Mouse (Mus musculus) hindbrain, embryonic 16.5 days (tissue): ENCODE data around the gene Ggnbp2. TPM values are rescaled to one million over a fixed set of nuclear protein-coding genes. Genes with fewer than 3 reads are reported as not detected.

Experiments used
- ATAC-seq: fragments of 200-750 bp; cut with Nextera tagmentation; 2 replicates; pipeline ENCODE4 v1.8.0; 2017; ENCODE audit warnings: moderate TSS enrichment, moderate library complexity
- H3K27ac ChIP-seq: fragments of 300-500 bp; sonication (generic); 2 replicates; pipeline ENCODE4 v1.5.1; 2014; ENCODE audit warnings: low read depth, mild to moderate bottlenecking, control low read depth, low read length, moderate library complexity
- H3K27me3 ChIP-seq: fragments of 300-500 bp; sonication (generic); replicated peaks from 2 replicates; pipeline ENCODE4 v1.6.1; 2014; ENCODE audit warnings: low read length; ENCODE audit not compliant: control insufficient read depth, insufficient read depth
- H3K36me3 ChIP-seq: fragments of 300-500 bp; sonication (generic); 2 replicates; pipeline ENCODE4 v1.6.1; 2014; ENCODE audit warnings: mild to moderate bottlenecking, low read length, moderate library complexity, mixed read lengths; ENCODE audit not compliant: control insufficient read depth, insufficient read depth
- H3K4me1 ChIP-seq: fragments of 300-500 bp; sonication (generic); 2 replicates; pipeline ENCODE4 v1.6.1; 2014; ENCODE audit warnings: low read depth, low read length; ENCODE audit not compliant: control insufficient read depth, insufficient read depth
- H3K4me2 ChIP-seq: fragments of 300-500 bp; sonication (generic); 2 replicates; pipeline ENCODE4 v1.6.1; 2014; ENCODE audit warnings: mild to moderate bottlenecking, low read length, control low read depth, moderate library complexity
- H3K4me3 ChIP-seq: fragments of 300-500 bp; sonication (generic); 2 replicates; pipeline ENCODE4 v1.5.1; 2014; ENCODE audit warnings: mild to moderate bottlenecking, low read length, control low read depth, moderate library complexity
- H3K9ac ChIP-seq: fragments of 300-500 bp; sonication (generic); 2 replicates; pipeline ENCODE4 v1.6.1; 2014; ENCODE audit warnings: low read depth, mild to moderate bottlenecking, control low read depth, low read length, moderate library complexity
- H3K9me3 ChIP-seq: fragments of 300-500 bp; sonication (generic); 2 replicates; pipeline ENCODE4 v1.6.1; 2014; ENCODE audit warnings: mild to moderate bottlenecking, low read length, moderate library complexity; ENCODE audit not compliant: control insufficient read depth
- WGBS: fragments of 180-500 bp; shearing (Covaris S2); extraction: QIAGEN DNeasy Blood & Tissue Kit; methylation state at CpG from one replicate; pipeline ENCODE4 v1.1.7; 2014; 5-methylcytosine and 5-hydroxymethylcytosine counted together
- polyA plus RNA-seq: library from polyadenylated mRNA; unstranded; fragments of >200 nt; fragmentation: Nextera tagmentation; extraction: Ambion mirVana; gene quantifications from 2 replicates; pipeline ENCODE4 v1.2.1, GENCODE M21; 2015

Gene Ggnbp2
- polyA plus RNA-seq, 1 experiment from 2014 or later = 72.5 TPM

DNA sequence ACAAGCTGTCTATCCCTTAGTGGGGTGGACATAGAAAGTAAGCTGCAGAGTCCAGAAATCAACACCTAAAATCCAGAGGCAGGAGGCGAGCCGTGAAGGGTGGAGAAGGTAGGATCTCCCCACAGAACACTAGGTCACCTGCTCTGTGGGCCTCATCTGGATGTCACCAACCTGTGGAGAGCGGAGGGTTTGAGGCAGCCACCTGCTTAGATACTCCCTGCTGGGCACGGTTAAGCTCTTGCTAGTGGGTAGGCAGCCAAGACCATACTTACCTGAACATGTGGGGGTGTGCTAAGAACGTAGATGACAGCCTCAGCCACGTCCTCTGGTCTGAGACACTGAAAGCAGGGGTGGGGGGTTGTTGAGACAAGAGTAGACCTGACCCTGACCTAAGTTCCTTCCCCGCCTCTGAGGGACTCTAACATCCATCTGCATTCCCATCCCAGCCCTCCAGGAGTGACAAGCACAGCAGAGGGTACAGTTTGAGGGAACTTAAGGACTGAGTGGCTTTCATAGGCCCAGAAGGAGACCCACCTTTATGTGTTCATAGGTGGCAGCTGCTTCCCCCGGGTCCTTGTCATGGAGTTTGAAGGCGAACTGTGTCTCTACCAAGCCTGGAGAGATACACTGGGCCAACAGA, 49.4 kb downstream of the Ggnbp2 start:
- no peaks in the 10 kb centered on the region for H3K27me3 ChIP-seq
- no peak overlapping the region for H3K4me3 ChIP-seq
- ATAC-seq = no peak
- H3K9me3 ChIP-seq = no peaks in the 10 kb centered on the region
- H3K4me2 ChIP-seq = no peak overlapping the region
- H3K36me3 ChIP-seq = no peaks in the 10 kb centered on the region
- WGBS = 87% methylated on average over 9 of the region's 9 CpGs
- no peak overlapping the region for H3K27ac ChIP-seq
- no peak overlapping the region for H3K9ac ChIP-seq
- peaks cover 7% of the 10 kb centered on the region for H3K4me1 ChIP-seq

DNA sequence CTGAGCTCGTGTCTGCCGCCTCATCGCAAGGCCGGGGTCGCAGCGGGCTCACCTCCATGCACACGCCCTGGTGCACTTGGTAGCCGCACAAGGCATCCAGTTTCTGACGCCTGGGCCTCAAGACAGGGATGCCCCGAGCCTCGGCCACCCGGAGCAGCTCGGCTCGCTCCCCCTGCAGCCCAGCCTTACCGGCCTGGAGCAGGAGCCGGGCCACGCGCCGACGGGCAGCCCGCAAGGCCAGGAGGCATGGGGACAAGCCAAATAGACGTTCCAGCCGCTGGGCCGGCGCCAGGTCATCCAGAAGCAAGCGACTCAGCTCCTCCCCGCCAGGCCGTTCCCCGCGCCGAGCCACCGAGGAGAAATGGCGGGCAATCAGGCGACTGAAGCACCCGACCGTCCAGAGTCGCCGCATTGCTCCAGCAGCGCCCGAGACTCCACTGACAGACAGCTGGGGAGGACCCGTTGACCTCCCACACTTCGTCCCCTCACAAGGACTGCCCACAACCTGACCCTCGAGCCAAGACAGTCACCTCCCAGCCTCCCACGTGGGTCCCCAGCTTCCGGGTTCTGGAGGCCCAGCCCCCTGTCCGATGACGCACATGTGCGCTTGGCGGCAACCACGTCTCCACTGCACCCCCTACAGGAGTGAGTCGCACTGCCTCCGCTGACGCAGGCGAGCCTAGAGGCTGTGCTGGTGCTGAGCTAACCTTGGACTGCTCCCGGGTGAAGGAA, 51.5 kb downstream of the Ggnbp2 start, which contains the start of gene Mrm1:
Gene Mrm1 (minus strand): TSS at position 555 of the 732 bp plus-strand sequence.
- ATAC-seq = peak; percentile 85
- WGBS = 0% methylated on average over 51 of the region's 55 CpGs

DNA sequence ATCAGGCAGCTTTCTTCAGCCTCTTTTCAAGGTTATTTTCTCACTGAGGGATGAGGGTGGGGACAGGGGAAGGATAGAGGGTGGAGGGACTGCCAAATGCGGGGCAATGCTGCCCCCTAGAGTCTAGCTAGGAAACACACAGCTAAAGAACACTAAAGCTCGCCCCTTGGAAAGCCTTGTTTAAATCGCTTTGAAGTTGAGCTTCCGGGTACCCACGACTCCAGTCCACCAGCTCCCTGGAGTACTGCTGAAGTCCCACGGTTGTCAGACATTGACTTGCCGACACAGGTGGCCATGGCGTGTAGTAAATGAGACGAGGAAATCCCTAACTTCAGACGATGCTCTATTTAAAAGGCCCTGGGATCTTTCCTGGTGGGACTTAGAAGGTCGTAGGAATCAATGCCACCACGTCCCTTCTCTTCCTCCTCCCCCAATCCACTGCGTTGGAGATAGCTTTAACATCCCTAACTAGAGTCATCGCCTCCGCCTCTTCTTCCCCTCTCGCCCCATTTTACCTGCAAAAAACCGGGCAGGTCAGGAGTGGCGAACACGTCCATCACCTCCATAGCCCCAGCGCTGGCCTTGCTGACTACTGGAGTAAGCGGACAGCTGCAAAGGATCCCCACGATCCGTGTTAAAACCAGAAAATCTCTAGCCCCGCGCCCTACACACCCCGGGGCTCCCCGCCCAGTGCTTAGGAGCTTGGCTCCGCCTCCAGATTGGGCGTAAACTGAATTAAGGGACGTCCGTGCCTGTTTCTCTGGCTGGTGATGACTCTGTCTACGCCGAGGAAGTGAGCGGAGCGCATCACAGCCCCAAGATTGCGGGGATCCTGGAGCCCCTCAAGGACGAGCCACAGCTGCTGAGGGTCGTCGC, 52.3 kb downstream of the Ggnbp2 start:
- H3K36me3 ChIP-seq = no peaks in the 10 kb centered on the region
- peak overlapping the region; percentile 84 for H3K9ac ChIP-seq
- peaks cover 4% of the 10 kb centered on the region; the same call in 1 of the 2 replicates for H3K4me1 ChIP-seq
- H3K4me3 ChIP-seq = peak overlapping the region; percentile 72
- no peaks in the 10 kb centered on the region for H3K27me3 ChIP-seq
- peak; percentile 55 for ATAC-seq
- H3K4me2 ChIP-seq = peak overlapping the region; percentile 92
- H3K27ac ChIP-seq = peak overlapping the region; percentile 76
- H3K9me3 ChIP-seq = no peaks in the 10 kb centered on the region
- 0% methylated on average over 39 of the region's 39 CpGs for WGBS

More for the DNA sequence above, 51.5 kb downstream of the Ggnbp2 start, which contains the start of gene Mrm1:
- peak within 1 kb of the TSS; percentile 76 for H3K27ac ChIP-seq
- H3K9me3 ChIP-seq = no peaks in the 10 kb centered on the region
- peak within 1 kb of the TSS; percentile 72 for H3K4me3 ChIP-seq
- H3K27me3 ChIP-seq = no peaks in the 10 kb centered on the region
- H3K9ac ChIP-seq = peak within 1 kb of the TSS; percentile 84
- H3K4me1 ChIP-seq = peaks cover 4% of the 10 kb centered on the region; the same call in 1 of the 2 replicates
- H3K4me2 ChIP-seq = peak within 1 kb of the TSS; percentile 92
- H3K36me3 ChIP-seq = no peaks in the 10 kb centered on the region

DNA sequence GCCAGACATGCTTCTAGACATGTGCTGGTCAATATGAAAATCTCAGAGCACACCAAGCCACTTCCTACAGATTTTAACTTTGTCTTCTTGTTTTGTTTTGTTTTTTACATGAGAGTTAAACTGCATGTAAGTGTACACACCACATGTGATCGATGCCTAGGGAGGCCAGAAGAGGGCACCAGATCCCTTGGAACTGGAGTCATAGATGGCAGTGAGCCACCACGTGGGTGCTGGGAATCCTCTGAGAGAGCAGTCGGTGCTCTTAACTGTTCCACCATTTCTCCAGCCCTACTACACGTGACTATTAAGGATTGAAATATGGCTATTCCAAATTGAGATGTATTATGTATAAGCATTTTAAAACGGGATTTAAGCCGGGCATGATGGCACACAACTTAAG, 53.3 kb downstream of the Ggnbp2 start:
- WGBS = 89% methylated on average over 6 of the region's 6 CpGs
- no peak overlapping the region for H3K4me3 ChIP-seq
- H3K27ac ChIP-seq = no peak overlapping the region
- H3K27me3 ChIP-seq = no peaks in the 10 kb centered on the region
- peaks cover 4% of the 10 kb centered on the region; the same call in 1 of the 2 replicates for H3K4me1 ChIP-seq
- no peak overlapping the region; the same call in 1 of the 2 replicates for H3K4me2 ChIP-seq
- ATAC-seq = no peak
- no peak overlapping the region for H3K9ac ChIP-seq
- peaks cover 3% of the 10 kb centered on the region; the same call in 1 of the 2 replicates for H3K36me3 ChIP-seq
- no peaks in the 10 kb centered on the region for H3K9me3 ChIP-seq

DNA sequence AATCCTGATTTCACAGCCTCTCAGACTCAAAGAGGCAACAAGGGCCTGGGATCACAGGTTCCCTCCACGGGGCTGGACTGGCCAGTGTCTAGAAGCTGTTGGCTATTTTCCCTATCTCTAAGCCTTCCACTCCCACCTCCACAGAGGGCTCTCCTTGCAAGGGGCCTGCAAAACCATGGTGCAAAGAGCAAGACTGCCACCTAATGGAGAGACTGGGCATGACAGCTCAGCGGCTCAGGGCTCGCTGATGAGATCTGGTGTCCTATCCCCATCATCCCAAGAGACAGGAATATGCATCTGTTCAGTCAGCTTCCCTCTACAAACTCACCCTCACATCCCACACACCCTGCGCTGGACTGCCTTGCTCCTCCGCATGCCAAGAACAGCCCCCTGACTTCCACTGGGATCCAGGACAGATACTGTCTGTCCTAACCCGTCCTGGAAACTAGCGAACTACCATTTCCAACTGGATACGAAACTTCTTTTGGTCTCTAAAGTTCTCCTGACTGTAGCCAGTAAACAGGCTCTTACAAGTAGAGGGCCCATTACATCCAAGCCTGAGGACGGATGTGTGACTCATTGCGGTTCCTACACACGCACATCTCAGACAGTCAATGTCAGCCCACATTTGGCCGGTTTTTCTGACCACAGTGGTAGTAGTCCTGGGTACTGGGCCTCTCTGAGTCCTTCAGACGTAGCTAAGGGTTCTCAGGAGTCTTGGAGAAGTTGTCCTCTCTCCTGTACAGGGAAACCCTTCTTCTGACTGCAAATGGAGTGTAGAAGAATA, 56.7 kb downstream of the Ggnbp2 start:
- Histone ChIP-seq H3K9me3 (no peaks in the 10 kb centered on the region), H3K9ac (no peak overlapping the region), H3K36me3 (peaks cover 4% of the 10 kb centered on the region; the same call in 1 of the 2 replicates), H3K4me3 (no peak overlapping the region), H3K27me3 (no peaks in the 10 kb centered on the region), H3K4me1 (no peaks in the 10 kb centered on the region), H3K27ac (no peak overlapping the region), H3K4me2 (no peak overlapping the region)
- 0 out of 2 replicates have a peak, but pooled peaks have one; percentile 47 for ATAC-seq
- WGBS = 58% methylated on average over 13 of the region's 13 CpGs

DNA sequence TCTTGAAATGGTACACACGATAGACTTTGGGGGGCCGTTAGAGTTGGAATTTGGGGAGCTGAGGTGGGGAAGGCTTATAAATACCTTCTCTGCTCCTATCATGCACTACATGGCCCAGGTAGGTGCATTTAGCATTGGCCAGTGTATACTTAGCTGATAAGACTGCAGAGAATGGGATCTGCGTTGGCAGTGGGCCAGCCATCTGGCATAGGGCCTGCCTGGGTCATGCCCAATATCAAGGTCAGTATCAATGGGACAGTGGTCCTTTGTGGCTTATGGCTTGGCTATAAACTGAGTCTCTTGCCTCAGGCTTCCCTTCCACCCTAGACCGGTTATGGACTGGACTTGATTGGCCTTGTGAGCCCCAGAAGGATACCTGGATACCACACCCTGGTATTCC, 66.2 kb downstream of the Ggnbp2 start:
- H3K36me3 ChIP-seq = no peaks in the 10 kb centered on the region
- no peaks in the 10 kb centered on the region for H3K27me3 ChIP-seq
- WGBS = 90% methylated on average over 4 of the region's 4 CpGs
- no peaks in the 10 kb centered on the region for H3K9me3 ChIP-seq
- ATAC-seq = no peak
- H3K4me1 ChIP-seq = no peaks in the 10 kb centered on the region
- no peak overlapping the region for H3K9ac ChIP-seq
- no peak overlapping the region for H3K4me3 ChIP-seq
- H3K27ac ChIP-seq = no peak overlapping the region
- no peak overlapping the region for H3K4me2 ChIP-seq

DNA sequence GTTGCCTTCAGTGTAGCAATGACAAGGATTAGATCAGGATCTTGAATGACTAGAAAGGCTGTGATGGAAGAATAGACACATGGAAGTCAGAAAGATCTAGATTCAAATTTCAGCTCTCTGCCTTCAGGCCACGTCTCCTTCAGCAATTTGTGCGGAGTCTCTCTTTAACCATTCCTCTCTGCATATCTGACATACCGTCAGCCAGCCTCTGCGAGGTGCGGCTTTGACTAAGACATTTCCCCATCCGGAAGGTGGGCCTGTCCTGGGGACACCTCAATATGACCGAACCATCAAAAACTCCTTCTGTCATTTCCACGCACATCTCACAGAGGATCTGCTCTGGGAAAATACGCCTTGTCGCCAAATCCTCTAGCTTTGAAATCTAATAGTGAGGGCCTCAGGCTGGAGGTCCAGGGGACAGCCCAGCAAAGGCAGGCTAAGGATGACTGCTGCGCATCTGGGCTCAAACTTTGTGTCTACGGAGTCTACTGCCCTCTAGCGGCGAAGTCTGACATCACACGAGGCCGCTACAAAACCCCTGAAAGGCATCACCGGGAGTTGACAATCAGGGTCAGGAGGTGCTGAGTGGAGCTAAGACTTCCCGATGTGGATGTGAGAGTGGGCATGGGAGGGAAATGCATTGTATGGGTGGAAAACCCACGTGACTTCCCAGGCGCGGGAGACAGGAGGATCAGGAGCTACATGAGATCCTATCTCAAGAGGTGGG, 72.8 kb downstream of the Ggnbp2 start:
- H3K9me3 ChIP-seq = no peaks in the 10 kb centered on the region
- H3K27ac ChIP-seq = no peak overlapping the region
- H3K4me3 ChIP-seq = no peak overlapping the region
- H3K9ac ChIP-seq = no peak overlapping the region
- no peaks in the 10 kb centered on the region for H3K36me3 ChIP-seq
- 19% methylated on average over 21 of the region's 21 CpGs for WGBS
- H3K4me1 ChIP-seq = peaks cover 9% of the 10 kb centered on the region
- no peak overlapping the region for H3K4me2 ChIP-seq
- peak; percentile 66 for ATAC-seq
- H3K27me3 ChIP-seq = no peaks in the 10 kb centered on the region

DNA sequence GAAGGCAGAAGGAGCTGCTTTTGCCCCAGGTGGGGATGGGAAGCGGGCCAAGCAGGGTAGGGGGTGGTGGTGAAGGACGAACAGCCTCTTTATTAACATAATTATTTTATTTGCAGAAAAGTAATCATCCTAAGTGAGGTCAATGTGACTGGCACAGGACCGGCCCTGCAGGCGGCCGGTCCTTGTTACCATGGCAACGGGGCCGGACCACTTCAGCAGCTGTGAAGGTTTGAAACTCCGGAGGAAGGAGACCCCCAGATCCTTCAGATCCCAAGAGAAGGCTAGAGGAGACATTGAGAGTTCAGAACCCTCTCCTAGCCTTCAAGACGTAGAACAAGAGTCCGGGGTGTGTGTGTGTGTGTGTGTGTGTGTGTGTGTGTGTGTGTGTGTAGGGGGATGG, 73.6 kb downstream of the Ggnbp2 start:
- Histone ChIP-seq H3K9ac (no peak overlapping the region), H3K27ac (no peak overlapping the region), H3K4me2 (no peak overlapping the region), H3K4me1 (peaks cover 9% of the 10 kb centered on the region), H3K36me3 (no peaks in the 10 kb centered on the region), H3K27me3 (no peaks in the 10 kb centered on the region), H3K9me3 (no peaks in the 10 kb centered on the region), H3K4me3 (no peak overlapping the region)
- WGBS = 26% methylated on average over 10 of the region's 10 CpGs
- no peak for ATAC-seq
